Mouse (Mus musculus) heart, postnatal 36 days (tissue): ENCODE results near the gene Krtap3-3. TPM values are rescaled to one million over a fixed set of nuclear protein-coding genes. Genes with fewer than 3 reads are reported as not detected.
"Not testable (repeated sequence)": the region's sequence is repeated elsewhere in the genome, so short reads cannot be mapped to it uniquely, and the experiment has no call there.

Experiments used
- DNase-seq, 2 experiments: peaks; one replicate each; pipeline ENCODE4 v3.0.0; 2021 to 2022
- intact Hi-C: fragments of 180-260 bp; cut with DNase I; formaldehyde crosslinking; loops from one replicate; pipeline ENCODE4 v1.15.1; 2025
- total RNA-seq, 2 experiments: library from RNA; stranded (reverse); gene quantifications; 2 replicates each; pipeline ENCODE4 v1.2.3; 2021

Krtap3-3 gene
- total RNA-seq: not detected

DNA sequence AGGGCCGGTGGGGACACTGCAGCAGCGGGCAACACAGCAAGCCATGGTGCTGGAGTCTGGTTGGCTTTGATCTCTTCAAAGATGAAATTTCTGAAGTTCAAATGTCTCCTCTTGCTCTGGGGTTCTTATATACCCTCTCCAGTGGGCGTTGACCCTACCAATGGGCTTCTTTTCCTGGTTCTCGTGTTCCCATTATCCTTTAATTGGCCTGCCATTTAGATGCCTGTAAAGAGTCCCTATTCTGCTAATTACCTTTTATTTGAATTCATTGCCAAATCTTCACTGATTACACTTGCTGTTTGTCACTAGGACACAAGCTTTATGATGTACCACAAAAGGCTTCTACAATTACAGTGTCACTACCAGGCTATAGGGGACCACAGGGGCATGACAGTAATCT lies at the start of gene Krtap3-3:
Gene Krtap3-3 (minus strand): TSS at position 101 of the 400 bp plus-strand sequence.
- DNase-seq: no peak
- intact Hi-C loops: no loop called here

DNA sequence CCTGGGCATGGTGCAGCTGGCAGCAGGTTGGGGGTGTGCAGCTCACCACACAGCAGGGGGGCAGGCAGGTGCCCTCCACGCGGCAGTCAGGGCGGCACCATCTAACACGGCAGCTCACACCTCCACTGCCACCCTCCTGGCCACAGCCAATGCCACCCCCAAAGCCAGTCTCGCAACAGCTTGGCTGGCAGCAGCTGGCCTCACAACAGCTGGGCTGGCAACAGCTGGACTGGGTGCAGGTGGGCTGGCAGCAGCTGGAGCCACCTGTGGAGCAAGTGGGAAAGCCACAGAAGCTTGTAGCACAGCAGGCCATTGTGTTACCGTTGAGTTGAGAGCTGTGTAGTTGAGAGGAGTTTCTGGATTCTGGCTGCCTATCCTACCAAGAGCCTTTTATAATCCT lies 47.1 kb upstream of the Krtap3-3 start, which contains the start of gene Krtap9-3:
Gene Krtap9-3 (minus strand): TSS at position 364 of the 400 bp plus-strand sequence.
- DNase-seq, intact Hi-C loops: not testable (repeated sequence)

DNA sequence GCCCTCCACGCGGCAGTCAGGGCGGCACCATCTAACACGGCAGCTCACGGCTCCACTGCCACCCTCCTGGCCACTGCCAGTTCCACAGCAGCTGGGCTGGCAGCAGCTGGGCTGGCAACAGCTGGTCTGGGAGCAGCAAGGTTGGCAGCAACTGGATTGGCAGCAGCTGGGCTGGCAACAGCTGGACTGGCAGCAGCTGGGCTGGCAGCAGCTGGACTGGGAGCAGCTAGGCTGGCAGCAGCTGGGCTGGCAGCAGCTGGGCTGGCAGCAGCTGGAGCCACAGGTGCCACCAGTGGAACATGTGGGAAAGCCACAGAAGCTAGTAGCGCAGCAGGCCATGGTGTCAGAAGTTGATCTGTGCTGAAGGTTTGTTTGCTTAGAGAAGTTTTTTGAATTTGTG lies 40.3 kb upstream of the Krtap3-3 start, which contains the start of gene Krtap1-3:
Gene Krtap1-3 (minus strand): TSS at position 359 of the 400 bp plus-strand sequence.
- intact Hi-C loops: no loop called here
- DNase-seq: no peak

DNA sequence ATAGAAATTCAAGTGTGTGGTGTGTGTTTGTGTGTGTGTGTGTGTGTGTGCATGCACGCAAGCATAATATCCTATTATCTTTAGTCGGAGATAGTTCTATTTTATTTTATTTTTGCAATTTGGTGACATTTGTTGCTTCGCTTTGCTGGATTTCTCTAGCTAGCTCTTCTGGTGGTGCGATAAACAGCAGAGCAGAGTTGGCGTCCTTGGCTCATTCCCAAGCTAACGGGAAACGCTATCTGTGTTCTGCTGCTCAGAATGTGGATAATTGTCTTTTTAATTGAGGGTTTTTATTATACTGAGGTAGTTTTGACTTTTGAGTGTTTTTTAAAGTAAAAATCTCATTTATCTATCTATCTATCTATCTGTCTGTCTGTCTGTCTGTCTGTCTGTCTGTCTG lies 34.4 kb upstream of the Krtap3-3 start:
- no peak for DNase-seq
- intact Hi-C loops: no loop called here

DNA sequence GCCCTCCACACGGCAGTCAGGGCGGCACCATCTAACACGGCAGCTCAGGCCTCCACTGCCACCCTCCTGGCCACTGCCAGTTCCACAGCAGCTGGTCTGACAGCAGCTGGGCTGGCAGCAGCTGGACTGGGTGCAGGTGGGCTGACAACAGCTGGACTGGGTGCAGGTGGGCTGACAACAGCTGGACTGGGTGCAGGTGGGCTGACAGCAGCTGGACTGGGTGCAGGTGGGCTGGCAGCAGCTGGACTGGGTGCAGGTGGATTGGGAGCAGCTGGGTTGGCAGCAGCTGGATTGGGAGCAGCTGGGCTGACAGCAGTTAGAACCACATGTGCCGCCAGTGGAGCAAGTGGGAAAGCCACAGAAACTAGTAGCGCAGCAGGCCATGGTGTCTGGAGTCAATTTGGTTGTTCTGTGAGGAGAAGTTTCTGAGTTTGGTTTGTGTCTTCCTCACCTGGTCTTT lies 32.6 kb upstream of the Krtap3-3 start, which contains the start of gene Krtap1-4:
Gene Krtap1-4 (minus strand): TSS at position 410 of the 460 bp plus-strand sequence.
- DNase-seq: no peak
- intact Hi-C loops: no loop called here

DNA sequence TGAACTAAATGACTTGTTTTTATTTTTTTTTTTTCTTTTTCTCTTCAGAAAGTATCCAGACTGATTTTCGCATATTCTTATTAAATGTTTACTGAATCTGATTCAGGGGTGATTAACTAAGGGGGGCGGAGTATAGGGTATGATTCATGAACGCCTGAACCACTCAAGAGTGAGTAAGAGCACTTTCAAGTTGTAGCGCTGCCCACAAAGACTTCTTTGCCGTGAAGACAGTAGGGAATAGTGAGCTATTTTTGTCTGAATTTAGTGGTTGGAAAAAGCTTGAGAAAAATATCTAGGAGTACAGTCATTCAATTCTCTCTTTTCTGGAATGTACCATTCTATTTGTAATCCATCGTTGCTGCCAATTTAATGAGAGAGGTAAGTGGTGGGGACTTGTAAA lies 30.9 kb upstream of the Krtap3-3 start:
- DNase-seq: no peak
- intact Hi-C loops: no loop called here

DNA sequence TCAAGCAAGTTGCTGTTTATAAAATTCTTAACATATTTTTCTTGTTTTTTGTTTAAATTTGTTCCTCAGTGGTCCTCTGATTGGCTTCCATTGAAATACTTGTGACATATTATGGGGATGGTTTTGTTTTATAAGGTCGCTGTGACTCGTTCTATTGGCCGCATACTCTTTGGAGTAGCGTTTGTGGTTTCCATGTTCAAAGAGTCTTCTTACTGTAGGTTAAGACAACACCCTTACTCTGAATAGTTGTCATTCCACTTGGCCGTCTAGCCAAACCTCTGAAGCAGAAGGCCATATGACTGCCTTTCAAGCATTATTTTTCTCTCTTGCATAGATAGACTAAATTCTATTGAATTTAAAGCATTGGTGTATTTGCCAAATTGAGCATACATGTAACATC lies 30.4 kb upstream of the Krtap3-3 start:
- intact Hi-C loops: no loop called here
- DNase-seq: no peak

DNA sequence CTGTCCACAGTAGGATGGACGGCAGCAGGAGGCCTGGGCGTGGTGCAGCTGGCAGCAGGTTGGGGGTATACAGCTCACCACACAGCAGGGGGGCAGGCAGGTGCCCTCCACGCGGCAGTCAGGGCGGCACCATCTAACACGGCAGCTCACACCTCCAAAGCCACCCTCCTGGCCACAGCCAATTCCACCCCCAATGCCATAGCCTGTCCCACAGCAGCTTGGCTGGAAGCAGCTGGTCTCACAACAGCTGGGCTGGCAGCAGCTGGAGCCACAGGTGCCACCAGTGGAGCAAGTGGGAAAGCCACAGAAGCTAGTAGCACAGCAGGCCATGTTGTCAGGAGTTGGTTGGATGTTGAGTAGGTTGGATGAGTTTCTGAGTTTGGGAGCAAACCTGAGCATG lies 30.0 kb upstream of the Krtap3-3 start, which contains the start of gene Krtap1-5:
Gene Krtap1-5 (minus strand): TSS at position 381 of the 400 bp plus-strand sequence.
- intact Hi-C loops: no loop called here
- no peak for DNase-seq

DNA sequence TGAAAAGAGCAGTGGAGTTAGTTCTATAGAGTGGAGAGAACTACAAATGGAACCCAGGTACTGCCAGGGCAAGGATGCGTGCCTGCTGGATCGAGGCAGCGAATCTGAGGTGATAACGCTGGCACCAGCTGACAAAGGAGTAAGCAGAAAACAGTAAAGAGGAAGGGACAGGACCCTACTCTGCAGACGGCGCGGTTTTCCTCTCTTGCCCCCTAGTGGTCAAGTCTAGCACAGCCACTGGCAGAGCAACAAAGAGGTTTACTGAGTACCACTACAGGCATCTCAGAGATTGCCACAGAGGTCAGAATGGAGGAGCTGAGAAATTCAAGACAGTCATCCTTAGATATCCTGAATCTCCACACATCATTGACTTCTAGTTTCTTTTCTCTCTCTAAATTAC lies 23.4 kb upstream of the Krtap3-3 start:
- peak; percentile 44 to 66 for DNase-seq
- intact Hi-C loops: loop anchor here (2.0 kb wide), 2 partner anchors 109 to 195 kb away; no protein-coding TSS in a partner anchor

DNA sequence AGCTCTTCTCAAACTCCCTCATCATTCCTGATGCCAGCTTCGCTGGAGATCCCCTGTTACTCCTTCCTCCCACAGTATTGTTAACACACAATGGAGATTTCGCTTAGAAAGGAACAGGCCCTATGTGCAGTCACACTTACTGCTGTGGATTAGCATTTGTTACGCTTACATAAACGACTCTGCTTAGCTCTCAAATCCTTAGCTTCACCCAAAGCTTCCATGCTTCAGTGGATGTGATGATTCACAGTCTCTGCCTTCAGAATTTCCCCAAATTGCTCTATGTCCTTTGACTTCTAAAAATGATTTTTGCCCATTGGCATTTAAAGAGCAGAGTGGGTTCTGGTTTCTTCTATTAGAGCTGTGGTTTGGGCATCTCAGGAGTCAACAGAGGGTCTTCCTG lies 22.5 kb upstream of the Krtap3-3 start:
- intact Hi-C loops: no loop called here
- no peak for DNase-seq

DNA sequence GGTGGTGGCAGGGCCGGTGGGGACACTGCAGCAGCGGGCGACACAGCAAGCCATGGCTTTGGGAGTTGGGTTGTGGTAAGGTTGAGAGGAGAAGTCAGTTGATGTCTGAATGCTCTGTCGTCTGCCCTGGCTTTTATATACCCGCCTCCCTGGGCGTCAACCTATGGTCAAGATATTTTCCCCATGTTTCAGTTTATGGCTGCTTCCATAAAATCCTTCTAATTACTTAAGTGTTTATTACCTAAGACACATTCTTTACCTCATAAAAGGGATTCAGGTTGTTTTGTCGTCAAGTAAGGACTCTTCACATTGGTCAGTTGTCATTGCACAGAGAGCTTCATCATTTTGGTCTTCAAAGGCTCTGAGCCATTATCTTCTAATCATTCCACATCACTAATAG lies 15.9 kb upstream of the Krtap3-3 start, which contains the start of gene Krtap3-1:
Gene Krtap3-1 (minus strand): TSS at position 101 of the 400 bp plus-strand sequence.
- intact Hi-C loops: no loop called here
- DNase-seq: no peak

DNA sequence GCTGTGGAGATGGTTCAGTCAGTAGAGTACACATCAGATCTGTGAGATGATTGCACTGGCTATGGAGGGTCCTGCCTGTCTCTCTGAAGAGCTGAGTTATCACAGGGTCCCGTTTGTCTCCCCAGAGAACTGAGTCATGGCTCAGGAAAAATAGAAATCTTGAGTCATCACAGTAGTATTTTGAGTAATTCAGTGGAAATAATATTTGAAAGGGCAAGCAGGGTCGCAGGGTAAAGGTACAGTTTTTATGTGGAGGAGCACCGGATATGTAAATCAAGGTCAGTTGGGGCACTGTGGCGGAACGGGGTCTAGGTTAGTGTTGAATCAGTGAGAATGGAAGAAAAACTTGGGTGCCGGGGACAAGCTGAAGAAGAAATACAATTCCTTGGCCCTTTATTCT lies 11.9 kb upstream of the Krtap3-3 start:
- intact Hi-C loops: no loop called here
- no peak for DNase-seq

DNA sequence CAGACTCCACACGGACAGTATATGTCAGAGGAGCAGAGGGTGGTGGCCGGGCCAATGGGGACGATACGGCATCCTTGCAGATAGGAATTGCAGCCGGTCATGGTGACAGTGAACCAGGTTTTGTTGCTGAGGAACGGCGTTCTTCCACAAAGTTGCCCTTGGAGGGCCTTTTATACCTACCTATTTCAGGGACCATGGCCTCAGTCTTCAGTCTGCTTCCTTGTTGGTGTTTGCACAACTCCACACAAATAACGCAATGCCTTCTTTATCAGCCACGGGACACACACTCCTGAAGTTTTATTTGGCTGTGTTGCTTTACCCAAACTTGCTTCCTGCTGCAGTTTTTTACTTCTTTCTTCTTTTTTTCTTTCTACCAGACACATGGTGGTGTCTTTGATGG lies 8.7 kb upstream of the Krtap3-3 start, which contains the start of gene Gm11939:
Gene Gm11939 (minus strand): TSS at position 101 of the 400 bp plus-strand sequence.
- intact Hi-C loops: no loop called here

DNA sequence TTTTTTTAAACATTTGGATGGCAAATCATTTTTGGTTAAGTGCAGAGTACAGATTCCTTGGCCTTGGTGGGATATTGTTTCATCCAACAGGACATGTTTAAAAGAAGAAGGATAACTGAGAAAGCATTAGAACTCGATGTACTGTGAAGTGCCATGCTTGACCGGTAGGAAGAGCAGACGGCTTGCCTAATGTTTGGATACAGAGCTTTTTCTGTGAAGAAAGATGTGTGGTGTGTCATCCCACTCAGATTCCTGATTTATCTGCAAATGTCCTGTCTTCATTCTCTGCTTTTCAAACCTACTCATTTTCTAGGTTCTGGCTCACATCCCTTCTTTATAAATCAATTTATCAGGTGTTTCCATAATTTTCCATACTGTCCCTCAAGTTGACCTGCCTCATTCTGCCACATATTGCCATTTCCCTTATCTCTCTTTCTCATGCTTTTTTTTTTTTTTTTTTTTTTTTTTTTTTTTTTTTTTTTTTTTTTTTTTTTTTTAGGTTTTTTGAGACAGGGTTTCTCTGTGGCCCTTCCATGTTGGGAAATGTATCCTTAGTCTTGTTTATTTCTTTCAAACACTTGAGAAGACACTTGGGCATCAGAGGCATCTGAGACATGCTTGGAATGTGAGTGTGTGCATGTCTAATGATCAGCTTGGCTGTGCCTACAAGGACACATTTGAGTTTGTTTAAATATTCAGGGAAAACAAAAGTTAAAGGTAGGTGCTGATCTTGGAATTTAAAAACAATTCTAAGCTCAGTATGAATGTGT lies 7.5 kb upstream of the Krtap3-3 start:
- DNase-seq: no peak
- intact Hi-C loops: no loop called here

More for the DNA sequence above, 8.7 kb upstream of the Krtap3-3 start, which contains the start of gene Gm11939:
- DNase-seq: no peak

DNA sequence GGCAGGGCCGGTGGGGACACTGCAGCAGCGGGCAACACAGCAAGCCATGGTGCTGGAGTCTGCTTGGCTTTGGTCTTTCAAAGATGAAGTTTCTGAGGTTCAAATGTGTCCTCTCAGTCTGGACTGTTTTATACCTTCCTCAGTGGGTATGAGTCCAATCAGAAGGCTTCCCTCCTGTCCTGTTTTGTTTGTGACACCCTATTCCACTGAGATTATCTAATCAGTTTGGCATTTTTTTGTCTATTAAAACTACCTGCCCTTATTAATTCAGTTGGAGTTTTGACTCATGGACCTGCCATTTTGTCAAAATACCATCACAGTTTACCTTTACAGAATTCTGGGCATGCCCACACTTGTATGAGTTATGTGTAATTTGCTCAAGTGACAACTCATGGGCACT lies 6.1 kb upstream of the Krtap3-3 start, which contains the start of gene Krtap3-2:
Gene Krtap3-2 (minus strand): TSS at position 101 of the 400 bp plus-strand sequence.
- no peak for DNase-seq
- intact Hi-C loops: no loop called here

DNA sequence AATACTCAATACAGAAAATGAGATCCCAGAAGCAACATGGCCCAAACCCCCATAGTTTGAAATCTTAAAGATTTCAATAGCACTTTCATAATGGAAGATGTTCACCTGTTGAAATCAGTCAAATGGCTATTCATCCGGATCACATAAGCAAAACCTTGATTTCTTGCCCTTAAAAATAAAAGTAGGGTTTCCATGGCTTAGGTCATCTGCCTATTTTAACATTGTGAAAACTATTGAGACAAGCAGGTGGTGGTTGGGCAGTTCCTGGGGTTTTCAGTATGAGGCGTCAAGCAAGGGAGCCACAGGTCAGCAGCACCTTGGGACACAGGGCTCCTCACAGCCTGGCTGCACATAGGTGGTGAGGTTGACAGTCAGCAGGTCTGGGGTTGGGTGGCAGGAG lies 5.5 kb upstream of the Krtap3-3 start:
- DNase-seq: no peak
- intact Hi-C loops: no loop called here

DNA sequence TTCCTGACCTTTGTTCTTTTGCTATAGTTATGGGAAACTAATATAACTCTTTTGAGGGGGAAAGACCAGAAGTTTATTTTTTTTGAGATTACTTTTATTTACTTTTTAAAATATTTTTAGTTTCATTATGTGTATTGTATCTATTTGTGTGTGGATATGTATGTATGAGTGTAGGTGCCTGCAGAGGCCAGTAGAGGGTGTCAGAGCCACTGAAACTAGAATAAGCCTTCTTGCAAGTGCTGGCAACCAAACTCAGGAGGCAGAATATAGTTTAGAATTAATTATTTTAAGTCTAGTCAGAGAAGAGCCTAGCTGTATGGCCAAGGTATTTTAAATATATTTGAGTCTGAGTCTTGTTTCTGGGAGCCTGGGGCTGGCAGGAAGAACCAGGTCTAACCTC lies 2.8 kb downstream of the Krtap3-3 start:
- DNase-seq: no peak
- intact Hi-C loops: no loop called here

DNA sequence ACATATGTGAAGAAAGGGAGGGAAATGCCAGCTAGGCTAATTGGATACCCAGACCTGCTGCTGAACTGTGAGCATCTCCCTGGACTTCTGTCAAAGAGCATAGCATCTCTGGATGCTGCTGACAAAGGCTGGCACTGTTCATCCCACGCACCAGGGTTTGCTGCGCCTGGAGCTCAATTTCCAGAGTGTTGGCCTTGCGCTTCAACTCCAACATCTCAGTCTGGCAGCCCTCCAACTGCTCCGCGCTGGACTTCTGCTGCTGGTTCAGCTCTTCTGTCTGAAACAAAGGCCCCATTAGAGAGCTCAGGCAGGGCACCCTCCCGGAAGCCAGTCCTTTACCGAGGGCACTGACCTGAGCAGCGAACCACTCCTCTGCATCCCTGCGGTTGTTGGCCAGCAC lies 10.9 kb downstream of the Krtap3-3 start:
- intact Hi-C loops: no loop called here
- DNase-seq: peak in 1 of 2 experiments; percentile 3

DNA sequence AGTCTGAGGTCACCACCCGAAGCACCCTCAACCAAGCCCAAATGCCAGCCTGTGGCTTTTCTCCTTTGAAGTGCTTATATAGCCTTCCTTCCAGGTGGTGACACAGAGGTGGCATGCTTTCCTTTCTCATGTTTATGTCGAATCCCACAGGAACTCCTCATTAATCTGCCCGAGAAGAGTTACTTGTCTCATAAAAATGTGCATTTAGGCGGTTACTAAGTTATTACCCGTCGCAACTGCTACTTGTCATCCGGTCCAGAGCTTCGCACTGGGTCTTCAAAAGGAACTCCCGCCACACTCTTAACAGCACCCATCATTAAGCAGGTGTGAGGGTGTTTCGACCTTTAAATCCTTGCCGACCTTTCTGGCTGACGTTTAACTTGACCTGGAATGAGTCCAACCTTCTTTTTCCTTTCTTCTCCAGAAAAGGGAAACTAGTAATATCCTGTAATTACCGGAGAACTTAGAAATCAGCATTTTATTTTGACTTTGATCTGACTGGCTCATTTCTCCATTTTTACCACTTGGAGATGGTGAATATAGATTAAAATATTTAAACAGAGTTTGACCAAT lies 29.3 kb downstream of the Krtap3-3 start, which contains the start of gene Krt39:
Gene Krt39 (minus strand): TSS at position 51 of the 573 bp plus-strand sequence.
- DNase-seq: no peak
- intact Hi-C loops: no loop called here

DNA sequence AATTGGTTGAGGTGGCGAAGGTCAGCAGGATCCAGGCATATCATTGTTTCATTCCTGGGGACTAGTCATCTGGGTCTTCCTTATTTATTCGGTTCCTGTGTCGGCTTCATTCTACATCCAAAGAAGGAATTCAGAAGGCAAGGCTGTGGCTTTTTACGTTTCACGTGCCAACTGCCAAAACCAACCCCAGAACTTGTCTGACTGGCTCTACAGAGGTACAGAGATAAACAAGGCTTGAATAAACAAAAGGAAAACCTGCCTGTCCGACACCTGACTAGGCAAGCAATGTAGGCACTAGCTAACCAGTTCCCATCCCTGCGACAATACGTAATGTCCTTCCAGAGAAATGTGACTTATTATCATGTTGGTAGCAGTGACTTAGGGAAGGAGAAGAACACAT lies 36.6 kb downstream of the Krtap3-3 start:
- DNase-seq: no peak
- intact Hi-C loops: no loop called here
